Mouse (Mus musculus) kidney, embryonic 16.5 days (tissue): Measurements from ENCODE around the gene 1810010H24Rik. TPM values are rescaled to one million over a fixed set of nuclear protein-coding genes. Genes with fewer than 3 reads are reported as not detected.
"Not testable (repeated sequence)": the region's sequence is repeated elsewhere in the genome, so short reads cannot be mapped to it uniquely, and the experiment has no call there.

Experiments used
- ATAC-seq: fragments of 200-750 bp; cut with Nextera tagmentation; 2 replicates; pipeline ENCODE4 v1.8.0; 2017; ENCODE audit warnings: moderate TSS enrichment; ENCODE audit not compliant: low FRiP score, low TSS enrichment
- H3K27ac ChIP-seq: fragments of 300-500 bp; sonication (generic); 2 replicates; pipeline ENCODE4 v1.5.1; 2014; ENCODE audit warnings: low read length
- H3K27me3 ChIP-seq: fragments of 300-500 bp; sonication (generic); 2 replicates; pipeline ENCODE4 v1.6.1; 2014; ENCODE audit warnings: low read length, control low read depth, mixed read lengths; ENCODE audit not compliant: insufficient read depth
- H3K36me3 ChIP-seq: fragments of 300-500 bp; sonication (generic); 2 replicates; pipeline ENCODE4 v1.6.1; 2014; ENCODE audit warnings: low read length, control low read depth, mixed read lengths; ENCODE audit not compliant: insufficient read depth
- H3K4me1 ChIP-seq: fragments of 300-500 bp; sonication (generic); 2 replicates; pipeline ENCODE4 v1.6.1; 2014; ENCODE audit warnings: low read length, control low read depth, mixed read lengths; ENCODE audit not compliant: insufficient read depth
- H3K4me2 ChIP-seq: fragments of 300-500 bp; sonication (generic); replicated peaks from 2 replicates; pipeline ENCODE4 v1.6.1; 2014; ENCODE audit warnings: low read depth, low read length
- H3K4me3 ChIP-seq: fragments of 300-500 bp; sonication (generic); 2 replicates; pipeline ENCODE4 v1.5.1; 2014; ENCODE audit warnings: mild to moderate bottlenecking, low read length
- H3K9ac ChIP-seq: fragments of 300-500 bp; sonication (generic); replicated peaks from 2 replicates; pipeline ENCODE4 v1.6.1; 2014; ENCODE audit warnings: low read length
- H3K9me3 ChIP-seq: fragments of 300-500 bp; sonication (generic); 2 replicates; pipeline ENCODE4 v1.6.1; 2016; ENCODE audit warnings: low read length, control low read depth
- WGBS: fragments of 180-500 bp; shearing (Covaris S2); extraction: QIAGEN DNeasy Blood & Tissue Kit; methylation state at CpG from one replicate; pipeline ENCODE4 v1.1.7; 2014; 5-methylcytosine and 5-hydroxymethylcytosine counted together
- polyA plus RNA-seq: library from polyadenylated mRNA; unstranded; fragments of >200 nt; fragmentation: Nextera tagmentation; extraction: Ambion mirVana; gene quantifications from 2 replicates; pipeline ENCODE4 v1.2.1, GENCODE M21; 2015

The 1810010H24Rik gene
- polyA plus RNA-seq = 1.4 and 1.8 TPM in 2 replicates

- Histone ChIP-seq H3K36me3 (no peaks in the 10 kb centered on the region), H3K27me3 (no peaks in the 10 kb centered on the region), H3K4me1 (peaks cover 34% of the 10 kb centered on the region), H3K9ac (peak within 1 kb of the TSS; percentile 64), H3K4me3 (peak within 1 kb of the TSS; percentile 51), H3K27ac (peak within 1 kb of the TSS; percentile 37; the same call in 1 of the 2 replicates), H3K9me3 (no peaks in the 10 kb centered on the region), H3K4me2 (peak within 1 kb of the TSS; percentile 79)
- under 1% methylated on average over 44 of the region's 45 CpGs for WGBS
- no peak for ATAC-seq
Observed at GRCm38 (mm10) chr11:107025411-107026321, at the start of gene 1810010H24Rik. 1810010H24Rik (plus strand) TSS chr11:107025681.

- no peaks in the 10 kb centered on the region for H3K27me3 ChIP-seq
- H3K9ac ChIP-seq = no peak overlapping the region
- WGBS = 61% methylated on average over 8 of the region's 8 CpGs
- H3K4me1 ChIP-seq = 0 out of 2 replicates have a peak, but pooled peaks cover 10% of the 10 kb centered on the region
- H3K4me2 ChIP-seq = no peak overlapping the region
- H3K9me3 ChIP-seq = no peaks in the 10 kb centered on the region
- H3K27ac ChIP-seq = peak overlapping the region; percentile 43; the same call in 1 of the 2 replicates
- no peaks in the 10 kb centered on the region for H3K36me3 ChIP-seq
- no peak overlapping the region for H3K4me3 ChIP-seq
- ATAC-seq = peak; percentile 52
Observed at GRCm38 (mm10) chr11:106976194-106976593, 49.3 kb upstream of the 1810010H24Rik start.

GRCm38 (mm10) chr11:106980455-106980854 lies 45.0 kb upstream of the 1810010H24Rik start:
- Histone ChIP-seq H3K4me2 (no peak overlapping the region), H3K27me3 (no peaks in the 10 kb centered on the region), H3K36me3 (peaks cover 8% of the 10 kb centered on the region; the same call in 1 of the 2 replicates), H3K9ac (no peak overlapping the region), H3K4me3 (no peak overlapping the region), H3K27ac (no peak overlapping the region), H3K9me3 (no peaks in the 10 kb centered on the region), H3K4me1 (peaks cover 14% of the 10 kb centered on the region; the same call in 1 of the 2 replicates)
- ATAC-seq = no peak
- WGBS = 31% methylated on average over 7 of the region's 7 CpGs

- no peak overlapping the region for H3K4me3 ChIP-seq
- H3K36me3 ChIP-seq = peaks cover 8% of the 10 kb centered on the region; the same call in 1 of the 2 replicates
- no peaks in the 10 kb centered on the region for H3K27me3 ChIP-seq
- no peak for ATAC-seq
- H3K4me2 ChIP-seq = no peak overlapping the region
- 73% methylated on average over 1 of the region's 1 CpGs for WGBS
- H3K4me1 ChIP-seq = peaks cover 4% of the 10 kb centered on the region; the same call in 1 of the 2 replicates
- no peak overlapping the region for H3K9ac ChIP-seq
- no peak overlapping the region for H3K27ac ChIP-seq
- H3K9me3 ChIP-seq = no peaks in the 10 kb centered on the region
Observed at GRCm38 (mm10) chr11:106981787-106982186, 43.7 kb upstream of the 1810010H24Rik start.

- Histone ChIP-seq H3K4me3 (no peak overlapping the region), H3K36me3 (peaks cover 11% of the 10 kb centered on the region), H3K4me2 (no peak overlapping the region), H3K27ac (0 out of 2 replicates have a peak overlapping the region, but pooled peaks have one; percentile 36), H3K4me1 (peaks cover 4% of the 10 kb centered on the region; the same call in 1 of the 2 replicates), H3K27me3 (no peaks in the 10 kb centered on the region), H3K9ac (no peak overlapping the region), H3K9me3 (no peaks in the 10 kb centered on the region)
- WGBS = 26% methylated on average over 5 of the region's 5 CpGs
- ATAC-seq = no peak
Observed at GRCm38 (mm10) chr11:106982351-106982750, 43.1 kb upstream of the 1810010H24Rik start.

- not testable (repeated sequence) for H3K4me2 ChIP-seq
- WGBS = 80% methylated on average over 9 of the region's 9 CpGs
Observed at GRCm38 (mm10) chr11:106985979-106986604, 39.4 kb upstream of the 1810010H24Rik start.

GRCm38 (mm10) chr11:106987384-106987783 lies 38.1 kb upstream of the 1810010H24Rik start:
- Histone ChIP-seq H3K9ac (no peak overlapping the region), H3K4me3 (no peak overlapping the region), H3K27ac (no peak overlapping the region), H3K4me1 (0 out of 2 replicates have a peak, but pooled peaks cover under 1% of the 10 kb centered on the region), H3K9me3 (no peaks in the 10 kb centered on the region), H3K4me2 (no peak overlapping the region), H3K27me3 (no peaks in the 10 kb centered on the region), H3K36me3 (peaks cover 53% of the 10 kb centered on the region)
- 88% methylated on average over 2 of the region's 2 CpGs for WGBS
- no peak for ATAC-seq

More at GRCm38 (mm10) chr11:106985979-106986604, 39.4 kb upstream of the 1810010H24Rik start:
- not testable (repeated sequence) for H3K9ac ChIP-seq, H3K27ac ChIP-seq, H3K4me1 ChIP-seq, H3K4me3 ChIP-seq, ATAC-seq, H3K27me3 ChIP-seq, H3K9me3 ChIP-seq
- H3K36me3 ChIP-seq = peaks cover 43% of the 10 kb centered on the region

- WGBS = 76% methylated on average over 3 of the region's 3 CpGs
- Histone ChIP-seq H3K27me3 (no peaks in the 10 kb centered on the region), H3K9ac (no peak overlapping the region), H3K27ac (no peak overlapping the region), H3K4me1 (peaks cover 14% of the 10 kb centered on the region), H3K4me3 (no peak overlapping the region), H3K4me2 (no peak overlapping the region), H3K36me3 (peaks cover 57% of the 10 kb centered on the region), H3K9me3 (no peaks in the 10 kb centered on the region)
- no peak for ATAC-seq
Observed at GRCm38 (mm10) chr11:106994246-106995085, 31.0 kb upstream of the 1810010H24Rik start.

- H3K9ac ChIP-seq, H3K4me2 ChIP-seq, H3K9me3 ChIP-seq, ATAC-seq, H3K4me3 ChIP-seq, H3K27me3 ChIP-seq, H3K27ac ChIP-seq: not testable (repeated sequence)
- H3K36me3 ChIP-seq = peaks cover 38% of the 10 kb centered on the region
- WGBS = 92% methylated on average over 7 of the region's 7 CpGs
- peaks cover 14% of the 10 kb centered on the region for H3K4me1 ChIP-seq
Observed at GRCm38 (mm10) chr11:106996492-106996891, 29.0 kb upstream of the 1810010H24Rik start.
